Mouse (Mus musculus) bone marrow macrophage, adult 2 months (primary cell): ENCODE measurements around the gene BC004004.

Experiments
- CTCF ChIP-seq: IDR thresholded peaks from 2 replicates; pipeline ENCODE4 v1.5.1; 2012; ENCODE audit warnings: low read depth, mild to moderate bottlenecking, low read length, moderate library complexity
- POLR2A ChIP-seq: IDR thresholded peaks from 2 replicates; pipeline ENCODE4 v1.6.1; 2012; ENCODE audit warnings: mild to moderate bottlenecking, low read depth, low read length, borderline replicate concordance

- TF ChIP-seq POLR2A: no peak
- TF ChIP-seq CTCF: no peak
These were observed 12.1 kb upstream of the BC004004 start for GRCm38 (mm10) chr17:29256507-29256906.
